Mouse (Mus musculus) CH12.LX (cell line): ENCODE results near the gene Spred2.

Experiments
- CTCF ChIP-seq, 2 experiments: IDR thresholded peaks in 1 of 2; conservative IDR thresholded peaks in 1 of 2; 2 replicates each; pipeline ENCODE4 v1.5.1; 2011 to 2012; ENCODE audit warnings: low read depth in 2 of 2, low read length in 2 of 2, improper control_type of control experiment in 1 of 2, inconsistent platforms in 1 of 2, mild to moderate bottlenecking in 1 of 2, moderate library complexity in 1 of 2
- EP300 ChIP-seq: IDR thresholded peaks from 2 replicates; pipeline ENCODE4 v1.6.1; 2011; ENCODE audit warnings: low read length, improper control_type of control experiment
- MAX ChIP-seq: IDR thresholded peaks from 2 replicates; pipeline ENCODE4 v1.6.1; 2011; ENCODE audit warnings: low read length, improper control_type of control experiment
- MYC ChIP-seq: IDR thresholded peaks from 2 replicates; pipeline ENCODE4 v1.6.1; 2011; ENCODE audit warnings: low read depth, mild to moderate bottlenecking, improper control_type of control experiment, low read length
- NELFE ChIP-seq: IDR thresholded peaks from 2 replicates; pipeline ENCODE4 v1.6.1; 2011; ENCODE audit warnings: low read depth, low read length, improper control_type of control experiment

- no peak for TF ChIP-seq EP300
- TF ChIP-seq MAX: no peak
- no peak for TF ChIP-seq CTCF (conservative IDR thresholded peaks at IDR 0.05 in 1 of 2, IDR thresholded peaks at IDR 0.05 in 1 of 2; ENCODE audit: low read depth in 2 of 2, low read length in 2 of 2)
- no peak for TF ChIP-seq MYC
- no peak for TF ChIP-seq NELFE
Measured at GRCm38 (mm10) chr11:19931569-19932230, 7.5 kb downstream of the Spred2 start.
